Mouse (Mus musculus) left cerebral cortex, adult 8-10 months (tissue): ENCODE measurements around the gene Cabin1. TPM values are rescaled to one million over a fixed set of nuclear protein-coding genes. Genes with fewer than 3 reads are reported as not detected.

Source experiments
- DNase-seq, 2 experiments: peaks; one replicate each; pipeline ENCODE4 v3.0.0; 2022; ENCODE audit warnings: low spot score in 2 of 2
- total RNA-seq, 4 experiments: library from RNA; stranded (reverse); gene quantifications; 2 replicates each; pipeline ENCODE4 v1.2.4; 2022

Gene Cabin1
- total RNA-seq, 4 experiments from 2014 or later: 61.3 to 73.2 (median 69.6) TPM

DNA sequence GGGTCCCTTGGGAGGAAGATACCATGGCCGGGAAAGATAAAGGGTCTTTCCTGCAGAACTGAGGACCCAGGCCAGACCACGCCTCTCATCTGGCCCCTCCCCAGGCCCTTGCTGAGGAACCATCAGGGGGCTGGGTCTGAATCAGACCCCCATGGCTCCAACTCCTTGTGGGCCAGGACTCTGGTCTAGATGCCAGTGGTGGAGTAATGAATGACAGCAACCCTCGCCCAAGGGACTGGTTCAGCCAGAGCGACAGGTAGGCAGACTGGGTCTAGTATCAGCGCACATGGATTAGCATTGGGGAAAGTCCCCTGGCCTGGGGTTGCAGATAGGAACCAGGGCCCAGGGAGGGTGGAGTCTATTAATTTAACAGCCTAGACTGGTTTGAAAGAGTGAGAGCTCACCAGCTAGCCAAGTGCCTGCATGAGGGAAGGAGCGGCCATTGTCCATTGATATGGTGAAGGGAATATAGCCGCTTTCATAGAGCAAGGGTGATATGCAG, 122.4 kb downstream of the Cabin1 start:
- peak; percentile 1 to 7 for DNase-seq

DNA sequence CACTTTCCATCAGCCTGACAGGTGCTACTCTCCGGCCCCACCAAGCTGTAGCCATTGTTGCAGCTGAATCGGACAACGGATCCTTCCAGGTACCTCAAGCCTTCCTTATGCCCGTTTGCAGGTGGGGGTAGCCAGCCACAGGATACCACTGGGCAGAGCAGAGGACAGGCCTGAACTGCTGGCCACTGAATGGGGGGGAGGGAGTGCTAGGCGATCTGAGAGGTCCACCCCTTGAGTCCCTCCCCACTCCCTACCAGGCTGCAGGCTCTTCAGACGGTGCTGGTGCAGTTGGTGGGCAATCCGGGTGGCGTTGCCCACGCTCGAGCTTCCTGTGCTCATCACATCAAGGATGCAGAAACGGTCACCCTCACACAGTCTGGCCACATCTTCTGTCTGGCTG, 126.4 kb downstream of the Cabin1 start:
- DNase-seq: no peak

DNA sequence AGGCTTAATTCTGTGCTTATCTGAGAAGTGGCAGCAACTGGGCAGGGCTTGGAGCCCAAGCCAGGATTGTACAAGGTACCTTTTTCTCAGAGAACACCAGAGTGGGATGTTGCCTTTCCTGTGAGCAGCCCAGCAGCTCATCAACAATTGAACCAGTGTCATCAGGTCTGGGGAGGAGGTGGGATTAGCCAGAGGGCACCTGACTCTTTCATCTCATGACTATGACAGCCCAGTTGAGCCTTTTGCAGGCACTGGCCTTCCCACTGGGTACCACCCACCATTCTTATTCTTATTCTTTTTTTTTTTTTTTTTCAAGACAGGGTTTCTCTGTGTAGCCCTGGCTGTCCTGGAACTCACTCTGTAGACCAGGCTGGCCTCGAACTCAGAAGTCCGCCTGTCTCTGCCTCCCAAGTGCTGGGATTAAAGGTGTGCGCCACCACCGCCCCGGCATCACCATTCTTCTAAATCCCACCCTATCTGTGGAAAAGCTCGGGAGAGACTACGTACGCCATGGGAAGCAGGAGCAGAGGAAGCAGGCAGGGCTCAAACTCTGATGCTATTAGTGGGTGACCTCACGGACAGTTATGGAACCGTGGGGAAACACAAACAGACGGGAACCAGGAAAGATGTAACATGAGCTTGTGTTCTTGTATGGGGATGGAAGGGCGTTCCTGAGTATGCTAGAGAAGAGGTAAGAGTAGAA, 127.9 kb downstream of the Cabin1 start:
- no peak for DNase-seq

DNA sequence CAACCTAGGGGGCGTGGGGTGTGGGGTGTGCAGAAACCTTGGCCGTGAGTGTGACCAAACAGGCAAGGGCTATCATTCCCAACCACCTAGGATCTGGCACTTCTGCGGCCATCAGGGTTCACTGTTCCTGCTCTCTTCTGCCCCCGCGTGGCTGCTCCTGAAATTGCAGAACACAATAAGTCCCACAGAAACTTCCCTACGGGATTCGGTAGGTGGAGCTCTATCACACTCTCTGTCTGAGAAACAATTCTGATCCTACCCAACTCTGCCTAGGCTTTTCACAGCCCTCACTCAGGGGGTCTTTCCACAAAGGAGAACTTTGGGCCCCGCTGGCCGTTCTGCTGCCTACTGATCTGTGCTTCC, 128.5 kb downstream of the Cabin1 start:
- DNase-seq: peak in 1 of 2 experiments; percentile 90

DNA sequence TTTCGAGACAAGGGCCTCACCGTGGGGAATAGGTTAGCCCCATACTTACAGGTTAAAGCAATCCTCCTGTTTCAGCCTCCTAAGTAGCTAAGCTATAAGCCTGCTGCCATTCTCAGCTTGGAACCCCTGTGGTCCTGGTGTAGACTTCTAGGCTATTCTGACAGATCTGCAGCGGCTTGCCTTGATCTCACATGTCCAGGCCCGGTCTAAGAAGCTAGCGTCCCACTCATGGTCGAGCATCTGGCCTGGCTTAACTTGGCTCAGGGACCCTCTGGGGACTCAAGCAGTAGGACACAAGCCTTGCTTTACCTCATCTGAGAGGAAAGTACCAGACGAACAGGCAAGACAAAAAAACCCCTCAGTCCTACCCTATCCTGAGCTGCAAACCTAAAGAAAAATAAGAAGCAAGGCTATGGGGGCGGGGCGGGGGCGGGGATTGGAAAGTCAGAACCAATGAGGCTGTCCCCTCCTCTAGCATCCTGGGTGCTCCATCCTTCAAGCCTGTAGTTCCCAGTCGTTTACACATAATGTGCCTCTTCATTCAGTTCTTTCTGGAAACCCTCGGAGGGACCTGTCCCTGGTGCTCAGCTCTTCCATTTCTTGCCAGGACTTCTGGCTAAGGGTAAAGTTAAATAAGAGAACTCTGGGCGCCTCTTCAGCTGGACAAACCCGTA, 129.0 kb downstream of the Cabin1 start:
- no peak for DNase-seq

DNA sequence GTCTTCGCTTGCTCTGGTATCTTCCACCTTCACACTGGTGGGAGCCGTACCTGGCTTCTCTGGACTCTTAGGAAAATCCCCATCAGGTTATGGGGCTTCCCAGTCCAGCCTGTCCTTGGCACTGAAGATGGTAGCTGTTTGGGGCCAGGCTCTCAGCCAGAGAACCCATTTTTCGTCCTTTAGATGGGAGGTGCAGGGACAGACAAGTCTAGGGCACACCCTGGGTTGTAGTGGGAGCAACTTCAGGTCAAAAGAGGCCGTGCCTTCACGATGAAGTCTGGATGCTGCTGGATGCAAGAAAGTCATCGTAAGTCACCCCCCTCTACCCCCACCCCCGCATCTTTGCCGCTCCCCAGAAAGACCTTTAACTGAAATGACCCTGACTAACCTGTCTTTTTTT, 129.5 kb downstream of the Cabin1 start:
- DNase-seq: no peak

DNA sequence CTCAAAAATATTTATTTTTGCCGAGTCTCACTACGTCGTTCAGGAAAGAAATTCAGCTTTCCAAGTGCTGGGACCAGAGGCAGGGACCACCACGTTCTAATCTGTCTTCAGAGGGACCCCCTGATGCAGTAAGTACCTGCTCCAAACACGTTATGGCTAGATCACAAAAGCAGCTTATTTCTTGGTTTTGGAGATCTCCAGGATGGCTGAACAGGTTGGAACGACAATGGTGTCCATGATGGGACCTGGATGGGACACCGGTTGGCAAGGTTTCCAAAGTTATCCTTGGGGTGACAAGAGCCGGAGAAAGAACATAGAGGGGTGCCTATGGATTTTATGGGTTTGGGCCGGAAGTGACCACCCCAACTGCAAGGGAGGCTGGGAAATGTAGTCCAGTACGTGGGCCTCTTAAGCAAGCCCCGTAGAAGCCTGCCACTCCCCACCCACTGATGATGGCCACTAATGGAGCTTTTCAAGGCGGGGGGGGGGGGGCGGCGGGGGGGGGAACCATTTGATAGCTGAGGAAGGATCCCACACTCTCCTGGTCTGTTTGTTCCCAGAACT, 130.5 kb downstream of the Cabin1 start:
- no peak for DNase-seq

DNA sequence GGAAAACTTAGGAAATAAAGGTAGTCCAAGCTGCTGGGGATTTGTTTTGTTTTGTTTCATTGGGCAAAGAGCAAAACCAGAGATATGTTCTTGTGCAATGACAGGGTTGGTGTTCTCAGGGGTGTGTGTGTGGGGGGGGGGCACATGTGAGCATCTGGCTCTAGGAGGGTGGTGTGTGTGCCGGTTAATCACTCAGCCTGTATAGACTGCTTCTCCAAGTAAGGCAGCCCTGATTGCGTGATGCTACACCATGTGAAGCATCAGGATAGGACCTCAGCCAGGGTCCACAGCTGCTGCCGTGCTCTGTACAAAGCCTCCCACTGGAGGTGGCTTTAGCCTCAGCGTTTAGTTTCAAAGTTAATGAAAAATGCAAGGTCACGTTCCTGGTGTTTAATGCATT, 131.1 kb downstream of the Cabin1 start:
- no peak for DNase-seq

DNA sequence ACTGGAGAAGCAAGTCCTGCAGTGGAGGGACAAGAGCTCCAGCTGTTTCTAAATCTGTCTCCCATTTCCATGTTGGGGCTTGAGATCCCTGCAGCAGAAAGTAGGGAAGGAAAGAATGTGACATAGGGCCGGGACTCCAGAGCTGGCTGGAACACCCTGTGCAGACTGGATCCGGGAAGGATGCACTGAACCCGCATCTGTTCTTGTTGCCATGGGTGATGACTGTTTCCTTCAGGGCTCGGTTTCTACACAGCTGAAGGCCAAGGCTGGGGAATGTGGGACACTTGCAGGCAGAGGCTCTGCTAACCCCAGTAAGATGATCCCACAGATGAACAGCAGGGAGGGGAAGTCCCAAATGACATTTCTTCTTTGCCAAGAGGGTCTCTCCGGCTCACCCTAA, 131.5 kb downstream of the Cabin1 start:
- no peak for DNase-seq

DNA sequence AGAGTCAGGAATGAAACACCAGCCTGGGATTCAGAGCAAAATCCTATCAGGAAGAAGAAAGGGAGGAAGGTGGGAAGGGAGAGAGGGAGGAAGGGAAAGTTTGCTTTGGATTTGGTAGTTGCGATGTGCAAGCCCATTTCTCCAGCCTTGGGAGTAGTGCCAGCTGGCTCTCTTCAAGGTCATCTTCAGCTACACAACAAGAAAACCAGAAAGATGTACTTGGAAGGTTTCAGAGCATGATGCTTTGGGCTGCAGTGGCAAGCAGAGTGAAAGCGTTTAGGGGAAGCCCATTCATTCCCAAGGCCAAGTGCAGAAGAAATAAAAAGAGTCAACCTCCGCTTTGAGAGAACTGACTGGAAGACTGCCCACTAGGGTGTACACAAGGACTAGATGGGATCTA, 136.7 kb downstream of the Cabin1 start:
- no peak for DNase-seq

DNA sequence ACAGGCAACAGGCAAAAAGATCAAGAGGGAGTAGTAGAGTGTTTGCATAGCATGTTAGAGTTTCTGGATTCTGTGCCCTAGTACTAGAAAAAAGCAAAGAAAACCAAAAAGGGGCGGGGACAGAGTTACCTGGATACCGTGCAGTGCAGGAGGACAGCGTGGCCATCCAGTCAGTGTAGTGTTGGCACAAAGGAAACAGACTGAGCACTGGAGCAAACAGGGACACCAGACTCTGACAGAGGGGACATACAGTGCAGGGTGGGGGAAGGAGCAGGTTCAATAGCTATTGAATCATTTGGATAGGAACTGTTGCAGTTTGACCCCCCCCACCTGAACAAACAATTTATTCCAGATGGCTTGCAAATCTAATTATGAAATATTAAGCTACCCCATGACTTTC, 137.2 kb downstream of the Cabin1 start:
- DNase-seq: no peak

DNA sequence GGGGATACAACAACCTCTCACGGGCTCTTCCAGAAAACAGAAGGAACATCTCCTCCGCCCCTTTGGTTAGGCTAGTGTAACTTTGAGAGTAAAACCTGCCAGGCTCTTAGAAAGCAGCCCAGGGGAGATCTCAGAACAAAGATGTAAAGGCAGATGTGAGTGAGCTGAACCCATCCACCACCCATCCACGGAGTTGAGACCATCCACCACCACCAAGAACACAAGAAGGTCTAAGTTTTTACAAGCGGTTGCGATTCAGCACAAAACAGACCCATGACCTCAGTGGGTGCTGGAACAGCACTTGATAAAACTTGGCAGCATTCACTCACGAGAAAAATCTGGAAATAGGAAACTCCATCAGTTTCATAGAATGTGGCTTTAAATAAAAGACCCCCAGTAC, 138.2 kb downstream of the Cabin1 start:
- DNase-seq: no peak

DNA sequence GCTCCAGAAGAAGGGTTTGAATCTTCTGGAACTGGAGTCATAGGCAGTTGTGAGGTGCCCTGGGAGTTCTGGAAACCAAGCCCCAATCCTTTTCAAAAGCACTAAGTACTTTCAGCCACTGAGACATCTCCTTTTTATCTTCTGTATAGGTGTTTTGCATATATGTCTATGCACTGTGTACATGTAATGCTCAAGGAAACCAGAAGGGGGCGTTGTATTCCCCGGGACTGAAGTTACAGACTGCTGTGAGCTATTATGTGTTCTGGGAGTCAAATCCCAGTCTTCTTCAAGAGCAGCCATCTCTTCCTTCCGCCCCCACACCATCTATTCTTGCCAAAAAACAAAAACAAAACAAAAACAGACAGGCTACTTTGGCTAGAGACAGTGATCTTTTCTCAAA, 143.3 kb downstream of the Cabin1 start:
- no peak for DNase-seq

DNA sequence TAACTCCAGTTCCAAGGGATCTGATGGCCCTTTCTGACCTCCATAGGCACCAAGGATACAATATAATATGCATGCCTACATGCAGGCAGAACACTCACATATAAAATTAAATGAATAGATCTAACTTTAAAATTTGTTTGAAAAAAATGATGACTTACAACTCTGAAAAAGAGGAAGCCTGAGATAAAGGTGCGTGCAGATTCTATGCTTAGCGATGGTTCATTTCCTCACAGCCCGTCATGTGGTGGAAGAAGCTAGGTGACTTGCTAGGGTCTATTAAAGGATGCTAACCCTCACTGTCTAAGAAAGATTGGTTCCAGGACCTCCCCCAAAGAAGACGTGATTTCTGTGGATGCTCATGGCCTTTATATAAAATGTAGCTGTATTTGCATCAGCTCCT, 148.1 kb downstream of the Cabin1 start:
- DNase-seq: no peak

DNA sequence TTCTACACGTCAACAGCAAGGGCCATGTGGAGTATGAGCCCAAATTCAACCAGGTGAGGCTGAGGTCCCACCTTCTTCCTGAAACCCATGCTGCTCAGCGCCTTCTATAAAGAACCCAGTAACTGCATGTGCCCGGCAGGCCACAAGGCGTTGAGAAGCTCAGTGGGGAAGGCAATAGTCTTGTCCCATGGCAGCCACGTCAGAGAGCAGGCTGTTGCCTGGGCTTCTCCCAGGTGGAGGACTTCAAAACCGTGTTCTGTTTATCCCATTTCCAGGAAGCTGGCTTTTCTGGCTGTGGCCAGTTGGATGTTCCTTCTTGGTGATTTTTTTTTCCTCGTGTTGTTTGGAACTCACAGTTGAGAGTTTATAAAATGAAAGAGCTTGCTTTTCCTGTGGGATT, 153.7 kb downstream of the Cabin1 start:
- no peak for DNase-seq

DNA sequence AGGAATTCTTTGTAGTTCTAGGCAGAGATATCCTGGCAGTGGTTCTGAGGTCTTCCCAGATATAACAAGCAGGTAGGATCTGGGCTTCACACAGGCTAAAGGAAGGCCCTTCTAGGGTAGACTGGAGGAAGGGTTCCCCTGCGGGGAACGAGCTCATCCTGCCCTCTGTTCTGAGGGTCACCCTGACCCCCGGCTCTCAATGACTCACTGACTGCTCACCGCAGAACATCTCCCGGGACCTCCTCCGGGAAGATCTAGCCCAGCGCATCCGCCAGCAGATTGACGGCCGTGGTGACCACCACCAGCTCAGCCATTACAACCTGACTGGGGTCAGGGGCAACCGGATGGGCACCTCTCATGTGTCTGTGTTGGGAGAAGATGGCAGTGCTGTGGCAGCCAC, 155.2 kb downstream of the Cabin1 start:
- no peak for DNase-seq

DNA sequence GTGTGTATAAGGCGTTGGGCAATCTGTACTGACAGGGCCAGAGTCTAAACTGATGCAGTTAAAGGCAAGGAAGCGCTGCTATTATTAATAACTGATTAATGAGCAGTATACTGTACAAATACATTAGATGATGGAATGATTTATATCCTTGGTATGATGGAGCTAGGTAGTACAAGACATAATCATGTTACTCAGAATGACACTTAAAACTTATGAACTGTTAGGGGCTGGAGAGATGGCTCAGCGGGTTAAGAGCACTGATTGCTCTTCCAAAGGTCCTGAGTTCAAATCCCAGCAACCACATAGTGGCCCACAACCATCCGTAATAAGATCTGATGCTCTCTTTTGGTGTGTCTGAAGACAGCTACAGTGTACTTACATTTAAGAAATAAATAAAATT, 156.9 kb downstream of the Cabin1 start:
- no peak for DNase-seq

DNA sequence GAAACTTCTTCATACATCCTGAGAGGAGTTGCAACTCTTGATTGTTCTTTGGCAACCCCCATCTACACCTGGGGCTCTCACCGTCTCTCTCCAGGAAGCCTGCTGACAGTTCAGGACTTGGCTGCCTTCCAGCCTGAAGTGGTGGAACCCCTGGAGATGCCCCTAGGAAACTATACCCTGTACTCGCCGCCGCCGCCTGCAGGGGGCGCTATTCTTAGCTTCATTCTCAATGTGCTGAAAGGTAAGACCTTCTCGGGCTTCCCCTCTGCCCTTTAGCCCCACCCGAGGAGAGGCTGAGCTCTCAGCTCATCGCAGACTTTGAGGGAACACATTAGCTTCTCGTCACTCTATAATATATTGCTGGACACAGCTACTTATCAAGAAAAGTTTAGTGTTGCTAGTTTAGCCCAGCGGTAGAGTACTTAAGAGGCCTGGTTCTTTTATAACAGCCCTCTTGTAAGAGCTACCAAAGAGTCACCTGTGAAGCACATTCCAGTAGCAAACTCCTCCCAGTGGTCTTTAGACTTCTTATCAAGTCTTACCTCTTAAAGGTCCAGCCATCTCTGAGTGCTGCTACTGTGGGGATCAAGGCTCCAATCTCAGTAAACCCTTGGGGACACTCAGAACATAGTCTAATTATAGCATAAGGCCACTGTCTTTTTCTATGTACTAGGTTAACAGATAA, 158.8 kb downstream of the Cabin1 start:
- no peak for DNase-seq

DNA sequence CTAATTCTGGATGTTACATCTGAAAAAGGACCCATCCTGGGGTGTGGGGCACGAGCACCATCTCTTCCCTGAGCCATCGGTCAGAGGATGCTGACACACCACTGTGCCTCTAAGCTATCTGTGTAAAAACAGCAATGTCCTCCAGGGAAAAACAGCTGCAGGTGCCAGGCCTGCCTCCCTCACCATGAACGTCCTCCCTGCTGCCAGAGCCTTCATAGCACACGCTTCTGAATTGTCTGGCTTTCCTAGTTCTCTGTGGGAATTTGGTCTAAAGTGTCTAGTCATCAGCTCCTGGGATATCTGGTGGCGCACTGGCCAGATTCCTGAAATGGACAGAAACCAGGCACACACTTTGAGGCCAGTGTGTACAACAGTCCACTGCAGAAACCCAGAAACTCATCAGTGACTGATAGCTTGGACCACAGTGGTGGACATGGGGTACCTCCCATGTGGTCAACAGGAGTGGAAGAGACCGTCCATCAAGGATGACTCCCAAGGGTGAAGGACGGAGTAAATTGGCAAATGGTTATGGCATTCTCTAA, 163.9 kb downstream of the Cabin1 start:
- no peak for DNase-seq
